ENCODE assay signal across 8 mouse cellular contexts in genomic region chr9:20959430-20959938, GRCm38 (mm10). TPM values are rescaled to one million over a fixed set of nuclear protein-coding genes. Genes with fewer than 3 reads are reported as not detected.
DNase-seq lines count a peak whose midpoint lies in the region; ATAC-seq and TF ChIP-seq lines count a peak whose summit lies in the region.

Gene Dnmt1 (minus strand): TSS chr9:20959888.

- ATAC-seq in activated CD4-positive, CD25-positive, alpha-beta regulatory T cell, adult 4 months: no peak
- no peak for ATAC-seq in forebrain, postnatal 0 days
- no peak for ATAC-seq in intestine, embryonic 15.5 days
- no peak for ATAC-seq in megakaryocyte-erythroid progenitor cell, adult 5-6 weeks (replicated peaks; ENCODE audit: low FRiP score, low TSS enrichment, poor library complexity, severe bottlenecking)

- H3K27me3 ChIP-seq in forebrain, postnatal 0 days (ENCODE audit: insufficient read depth, low read length): no peaks in the 10 kb centered on the region
- no peaks in the 10 kb centered on the region for H3K27me3 ChIP-seq in intestine, embryonic 15.5 days (replicated peaks)

- no peak within 1 kb of the TSS for H3K9ac ChIP-seq in forebrain, postnatal 0 days
- no peak within 1 kb of the TSS for H3K9ac ChIP-seq in intestine, embryonic 15.5 days

- 84% methylated on average over 2 of the region's 2 CpGs for WGBS in forebrain, postnatal 0 days
- 90% methylated on average over 2 of the region's 2 CpGs for WGBS in intestine, embryonic 15.5 days

- H3K4me1 ChIP-seq in forebrain, postnatal 0 days (ENCODE audit: insufficient read depth): no peaks in the 10 kb centered on the region
- H3K4me1 ChIP-seq in intestine, embryonic 15.5 days (replicated peaks): no peaks in the 10 kb centered on the region

- DNase-seq in heart, adult 11 months: peak; percentile 78
- no peak for DNase-seq in heart, adult 9 months (ENCODE audit: low spot score in 2 of 2)
- DNase-seq in forebrain, postnatal 0 days: no peak
- DNase-seq in spleen, adult 12 weeks (ENCODE audit: low spot score): no peak
- no peak for DNase-seq in kidney, adult 8-10 months

- no peak for TF ChIP-seq CTCF in forebrain, postnatal 0 days (IDR thresholded peaks at IDR 0.05; ENCODE audit: low read depth)

- H3K4me2 ChIP-seq in forebrain, postnatal 0 days (ENCODE audit: low read depth): no peak within 1 kb of the TSS
- no peak within 1 kb of the TSS for H3K4me2 ChIP-seq in intestine, embryonic 15.5 days (replicated peaks)

- H3K36me3 ChIP-seq in forebrain, postnatal 0 days (ENCODE audit: insufficient read depth): no peaks in the 10 kb centered on the region
- no peaks in the 10 kb centered on the region for H3K36me3 ChIP-seq in intestine, embryonic 15.5 days

- no peak within 1 kb of the TSS for H3K27ac ChIP-seq in forebrain, postnatal 0 days (ENCODE audit: low read depth, low read length)
- H3K27ac ChIP-seq in intestine, embryonic 15.5 days: no peak within 1 kb of the TSS

- no peaks in the 10 kb centered on the region for H3K9me3 ChIP-seq in forebrain, postnatal 0 days (ENCODE audit: low read length)
- no peaks in the 10 kb centered on the region for H3K9me3 ChIP-seq in intestine, embryonic 15.5 days

- H3K4me3 ChIP-seq in forebrain, postnatal 0 days (ENCODE audit: low read depth, low read length): no peak within 1 kb of the TSS
- no peak within 1 kb of the TSS for H3K4me3 ChIP-seq in intestine, embryonic 15.5 days (replicated peaks)

RNA-seq across cellular contexts. Expression of gene Dnmt1, which starts in this region (rescaled TPM):
- polyA plus RNA-seq in activated CD4-positive, CD25-positive, alpha-beta regulatory T cell, adult 4 months (2017; shearing (Covaris generic)): 10 to 100 TPM; 51.2 to 52.7 TPM
- 83.1 and 101 TPM in 2 replicates for total RNA-seq in forebrain, postnatal 0 days (2014; rRNA removed)
- 36.2 and 39.9 TPM in 2 replicates for polyA plus RNA-seq in forebrain, postnatal 0 days (2015; fragmentation: Nextera tagmentation; extraction: Ambion mirVana)
- polyA plus RNA-seq in intestine, embryonic 15.5 days (2015; fragmentation: Nextera tagmentation; extraction: Ambion mirVana): 72.5 and 73.4 TPM in 2 replicates
- 163 and 192 TPM in 2 replicates for total RNA-seq in megakaryocyte-erythroid progenitor cell, adult 5-6 weeks (2014; fragmentation: Nextera tagmentation)
- total RNA-seq in megakaryocyte-erythroid progenitor cell, adult 5-6 weeks (2017): 190 and 210 TPM in 2 replicates
